Mouse (Mus musculus): ENCODE measurements around the gene Gga1.
A peak's percentile ranks its signal among the peaks of the same experiment; 100 is the strongest.

Gene Gga1

GRCm38 (mm10) chr15:78876991-78877809, at the start of gene Gga1:
TSS of gene Gga1 (plus strand) at chr15:78877190.
- peak; percentile 98 for DNase-seq (ENCODE audit: low read depth)

- peak; percentile 66 for DNase-seq (ENCODE audit: low read depth)
Observed at GRCm38 (mm10) chr15:78828315-78828714, 48.7 kb upstream of the Gga1 start.

- DNase-seq (ENCODE audit: low read depth) = no peak
Observed at GRCm38 (mm10) chr15:78829636-78830035, 47.4 kb upstream of the Gga1 start.

- no peak for DNase-seq (ENCODE audit: low read depth)
Observed at GRCm38 (mm10) chr15:78830742-78831719, 46.0 kb upstream of the Gga1 start.

- DNase-seq (ENCODE audit: low read depth) = no peak
Observed at GRCm38 (mm10) chr15:78831720-78832657, 45.0 kb upstream of the Gga1 start.

GRCm38 (mm10) chr15:78832701-78833123, 44.3 kb upstream of the Gga1 start:
- peak; percentile 87 for DNase-seq (ENCODE audit: low read depth)

- DNase-seq (ENCODE audit: low read depth) = peak; percentile 72
Observed at GRCm38 (mm10) chr15:78833582-78833981, 43.4 kb upstream of the Gga1 start.

GRCm38 (mm10) chr15:78834233-78835005, 42.6 kb upstream of the Gga1 start:
- peak; percentile 93 for DNase-seq (ENCODE audit: low read depth)

- peak; percentile 42 for DNase-seq (ENCODE audit: low read depth)
Observed at GRCm38 (mm10) chr15:78835200-78836085, 41.5 kb upstream of the Gga1 start.

- peak; percentile 66 for DNase-seq (ENCODE audit: low read depth)
Observed at GRCm38 (mm10) chr15:78836086-78836621, 40.8 kb upstream of the Gga1 start.

GRCm38 (mm10) chr15:78839744-78840143, 37.2 kb upstream of the Gga1 start:
- DNase-seq (ENCODE audit: low read depth) = peak; percentile 47

- DNase-seq (ENCODE audit: low read depth) = peak; percentile 74
Observed at GRCm38 (mm10) chr15:78840241-78840640, 36.7 kb upstream of the Gga1 start.

- no peak for DNase-seq (ENCODE audit: low read depth)
Observed at GRCm38 (mm10) chr15:78840751-78841150, 36.2 kb upstream of the Gga1 start.

- DNase-seq (ENCODE audit: low read depth) = no peak
Observed at GRCm38 (mm10) chr15:78841161-78841790, 35.7 kb upstream of the Gga1 start.

- peak; percentile 86 for DNase-seq (ENCODE audit: low read depth)
Observed at GRCm38 (mm10) chr15:78842371-78843163, 34.4 kb upstream of the Gga1 start, which contains the start of gene Cdc42ep1. TSS of gene Cdc42ep1 (plus strand) at chr15:78842624.

GRCm38 (mm10) chr15:78843581-78844469, 33.2 kb upstream of the Gga1 start:
- DNase-seq (ENCODE audit: low read depth) = peak; percentile 48

GRCm38 (mm10) chr15:78844791-78845190, 32.2 kb upstream of the Gga1 start:
- peak; percentile 94 for DNase-seq (ENCODE audit: low read depth)
